Mouse (Mus musculus): Measurements from ENCODE around the gene Rassf10.

Gene Rassf10

DNA sequence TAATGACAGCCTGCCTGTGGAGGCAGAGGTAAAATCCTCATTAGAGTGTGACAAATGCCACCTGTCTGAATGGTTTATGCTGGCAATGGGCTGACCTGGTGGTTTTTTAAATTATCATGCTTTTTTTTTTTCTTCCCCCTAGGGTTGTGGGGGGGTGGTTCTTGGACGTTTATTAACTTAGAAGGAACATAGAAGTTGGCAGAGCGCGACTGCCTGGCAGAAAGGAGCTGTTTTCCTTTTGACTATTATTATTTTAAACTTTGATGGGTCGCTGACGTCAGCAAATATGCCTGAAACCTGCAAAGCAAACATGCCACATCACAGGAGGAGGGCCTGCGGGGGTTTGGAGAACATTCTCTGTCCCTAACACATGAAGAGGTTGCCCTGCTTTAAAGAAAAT is 3.9 kb downstream of the Rassf10 start:
- DNase-seq (ENCODE audit: low read depth, low spot score), result no peak

DNA sequence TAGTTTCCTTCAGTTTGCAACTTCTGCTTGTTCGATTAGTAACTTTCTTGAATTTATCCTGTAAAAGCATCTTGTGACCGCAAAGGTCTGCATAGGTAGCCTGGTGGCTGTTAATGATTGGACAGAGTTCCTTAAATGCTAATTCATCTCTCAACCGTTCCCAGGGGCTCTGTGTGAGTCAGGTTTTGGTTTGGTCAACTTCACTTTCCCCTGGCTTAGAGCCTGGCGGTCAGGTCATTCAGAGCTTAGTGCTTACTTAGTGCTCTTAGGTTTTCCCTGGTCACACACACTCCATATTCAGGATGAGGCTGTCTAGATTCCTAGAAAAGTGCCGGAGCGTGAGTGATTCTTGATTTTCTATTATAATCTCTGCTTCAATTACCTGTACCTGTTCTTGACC is 12.6 kb downstream of the Rassf10 start:
- DNase-seq (ENCODE audit: low read depth, low spot score), result no peak

DNA sequence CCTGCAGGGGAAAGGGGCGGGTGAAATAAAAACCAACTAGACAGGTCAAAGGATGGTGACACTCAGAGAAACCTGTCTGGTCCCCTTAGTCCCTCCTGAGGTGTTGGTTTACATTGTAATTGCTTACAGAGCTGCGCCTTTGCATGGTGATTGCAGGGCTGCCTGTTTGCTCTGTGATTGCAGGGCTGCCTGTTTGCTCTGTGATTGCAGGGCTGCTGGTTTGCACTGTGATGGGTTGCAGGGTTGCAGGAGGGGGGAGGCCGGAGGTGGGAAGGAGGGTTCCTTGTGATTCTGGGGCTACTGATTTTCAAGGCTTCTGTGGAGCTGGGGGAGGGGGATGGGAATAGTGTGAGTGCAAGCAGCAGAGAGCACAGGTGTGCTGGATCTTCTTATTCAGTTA is 13.0 kb downstream of the Rassf10 start:
- no peak for DNase-seq (ENCODE audit: low read depth, low spot score)

DNA sequence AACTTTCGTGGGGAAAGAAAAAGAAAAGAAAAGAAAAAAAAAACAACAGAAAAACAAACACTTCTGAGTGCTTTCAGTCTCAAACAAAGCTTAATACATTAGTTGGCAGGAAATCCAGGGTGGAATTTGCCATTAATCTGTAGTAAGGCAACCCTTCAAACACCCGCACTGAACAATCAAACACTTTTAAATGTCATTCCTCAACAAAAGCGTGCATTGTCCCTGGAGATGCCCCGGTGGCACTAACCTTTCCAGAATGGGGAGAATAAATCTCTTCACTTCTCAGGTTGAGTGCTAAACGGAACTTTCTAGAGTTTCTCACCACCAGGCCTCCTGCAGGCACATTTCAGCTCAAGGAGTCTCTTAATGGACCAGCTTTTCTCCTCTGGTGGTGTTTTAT is 29.6 kb downstream of the Rassf10 start:
- DNase-seq (ENCODE audit: low read depth, low spot score), result no peak

DNA sequence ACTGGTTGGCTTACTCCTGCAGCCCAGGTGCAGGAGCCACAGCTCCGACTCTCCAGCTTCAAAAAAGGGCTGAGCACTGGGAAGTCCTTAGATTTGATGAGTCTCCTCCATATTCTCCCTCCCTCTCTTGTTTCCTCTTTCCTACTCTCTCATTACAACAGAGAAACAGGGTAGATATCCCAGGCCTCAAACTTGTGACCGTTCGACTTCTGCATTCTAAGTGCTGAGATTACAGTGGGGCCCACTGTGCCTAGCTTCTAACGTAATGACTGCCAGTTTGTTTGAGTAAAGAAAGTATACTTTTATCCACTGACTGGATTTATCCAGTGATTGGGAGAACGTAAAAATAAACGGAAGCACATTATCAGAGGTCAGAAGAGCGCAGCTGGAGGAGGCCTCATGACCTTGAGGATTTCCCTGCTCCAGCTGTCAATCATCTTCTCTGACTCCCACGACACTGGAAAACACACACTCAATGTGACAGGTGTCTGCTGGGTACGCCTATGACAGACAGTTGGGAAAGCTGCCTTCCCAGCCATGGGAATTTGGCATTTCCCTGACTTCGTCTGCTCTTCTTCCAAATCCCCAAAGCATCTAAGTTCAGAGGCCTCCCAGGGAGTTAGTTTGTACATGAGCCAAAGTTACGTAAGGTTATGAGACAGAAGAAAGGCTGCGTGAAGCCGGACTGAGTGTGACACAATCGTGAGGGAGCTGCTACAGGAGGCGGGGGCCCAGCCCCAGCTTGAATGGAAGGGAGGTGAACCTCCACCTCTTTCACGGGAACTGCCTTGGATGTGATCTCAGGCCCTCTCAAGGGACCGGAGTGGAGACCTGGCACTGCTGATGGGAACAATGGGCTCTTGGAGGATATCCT is 31.2 kb downstream of the Rassf10 start:
- no peak for DNase-seq (ENCODE audit: low read depth, low spot score)

DNA sequence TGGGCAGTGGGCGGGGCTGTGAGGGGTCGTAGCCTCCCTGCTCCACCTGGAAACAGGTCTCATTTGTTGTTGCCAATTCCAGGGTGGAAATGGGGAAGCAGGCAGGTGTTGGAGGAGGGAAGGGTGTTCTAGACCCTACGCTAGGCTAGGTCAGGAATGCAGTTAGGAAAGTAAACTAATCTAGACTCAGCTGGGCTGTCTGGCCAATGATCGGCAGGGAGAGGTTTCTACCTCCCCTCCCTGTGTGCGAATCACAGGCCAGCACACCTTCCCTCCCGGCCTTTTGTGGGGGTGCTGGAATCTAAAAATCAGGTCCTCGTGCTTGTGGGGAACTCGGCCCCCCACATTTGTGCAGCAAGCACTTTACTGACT is 31.8 kb downstream of the Rassf10 start:
- DNase-seq (ENCODE audit: low read depth, low spot score), result no peak

DNA sequence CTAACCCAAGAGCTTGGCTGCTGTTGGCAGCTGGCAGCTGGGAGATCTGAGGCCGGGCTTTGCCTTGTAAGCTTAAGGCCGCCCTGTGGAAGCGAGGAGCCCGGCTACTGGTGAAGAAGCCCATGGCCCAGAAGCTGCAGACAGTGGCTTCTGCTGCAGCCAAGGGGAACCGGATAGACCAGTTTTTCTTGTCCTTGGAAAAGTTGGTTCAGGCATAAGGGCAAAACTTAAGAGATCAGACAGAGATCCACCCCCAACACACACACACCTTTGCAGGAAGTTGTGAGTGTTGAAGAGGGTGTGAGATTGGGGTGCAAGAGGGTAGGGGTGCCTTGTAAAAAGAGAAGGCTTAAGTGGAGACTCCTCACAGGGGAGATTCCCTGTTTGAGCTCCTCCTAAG is 39.2 kb downstream of the Rassf10 start:
- DNase-seq (ENCODE audit: low read depth, low spot score), result no peak

DNA sequence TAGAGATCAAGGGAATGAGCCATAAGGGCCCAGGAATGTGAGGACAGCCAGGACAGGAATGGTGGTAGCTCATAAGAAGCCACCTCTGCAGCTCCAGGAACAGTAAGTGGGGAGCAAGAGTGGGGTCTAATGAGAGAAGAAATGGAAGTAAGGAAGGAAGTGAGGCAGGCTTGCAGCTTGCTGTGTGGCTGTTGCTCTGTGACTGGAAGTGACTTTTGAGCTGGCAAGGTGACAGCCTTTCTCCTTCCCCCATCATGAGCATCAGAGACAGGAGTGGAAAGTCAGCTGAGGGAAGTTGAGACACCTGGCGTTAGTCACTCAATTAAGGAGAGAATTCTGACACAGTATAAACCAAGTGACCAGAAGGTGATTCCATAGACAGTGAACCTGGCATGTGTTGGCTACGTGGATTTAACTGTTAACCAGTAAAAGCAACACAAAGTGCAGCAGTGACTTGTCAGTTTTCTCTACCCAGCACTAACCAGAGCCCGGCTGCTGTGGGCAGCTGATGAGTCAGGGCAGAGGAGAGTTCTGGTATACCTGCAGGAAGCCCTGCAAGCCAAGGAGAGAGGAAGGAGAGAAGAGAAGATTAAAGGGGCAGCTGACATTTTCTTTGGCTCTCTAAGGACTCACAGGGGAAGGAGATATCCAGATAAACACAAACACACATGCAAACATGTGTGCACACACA is 49.9 kb downstream of the Rassf10 start:
- DNase-seq (ENCODE audit: low read depth, low spot score), result no peak

DNA sequence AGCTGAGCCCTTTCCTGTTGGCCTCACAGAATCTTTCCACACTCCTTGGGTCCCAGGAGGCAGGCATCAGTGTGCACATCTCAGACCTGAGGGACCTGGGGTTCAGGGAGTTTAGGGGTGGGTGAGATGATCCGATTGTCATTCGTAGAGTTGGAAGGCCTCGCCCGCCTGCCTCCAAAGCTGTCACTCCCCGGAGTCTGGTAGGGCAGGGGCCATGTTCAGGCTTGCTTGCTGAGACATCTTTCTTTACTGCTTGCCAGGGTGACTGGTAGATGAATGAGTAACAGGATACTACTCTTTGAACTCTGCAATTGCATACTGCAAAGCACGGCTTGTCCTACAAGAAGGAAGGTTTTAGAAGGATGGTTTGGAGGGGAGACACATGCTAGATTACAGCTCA is 52.0 kb downstream of the Rassf10 start:
- no peak for DNase-seq (ENCODE audit: low read depth, low spot score)

Data from A20 (cell line).